Mouse (Mus musculus) ovary, postnatal 36 days (tissue): Measurements from ENCODE around the gene Zfp663.

Experiments used
- DNase-seq: peaks from one replicate; pipeline ENCODE4 v3.0.0; 2022; ENCODE audit warnings: low spot score, mixed read lengths

The Zfp663 gene

GRCm38 (mm10) chr2:165367868-165368439 lies 575 bp downstream of the Zfp663 start:
- DNase-seq: no peak

- DNase-seq: peak; percentile 46
Observed at GRCm38 (mm10) chr2:165367047-165367520, 1.4 kb downstream of the Zfp663 start.

DNA sequence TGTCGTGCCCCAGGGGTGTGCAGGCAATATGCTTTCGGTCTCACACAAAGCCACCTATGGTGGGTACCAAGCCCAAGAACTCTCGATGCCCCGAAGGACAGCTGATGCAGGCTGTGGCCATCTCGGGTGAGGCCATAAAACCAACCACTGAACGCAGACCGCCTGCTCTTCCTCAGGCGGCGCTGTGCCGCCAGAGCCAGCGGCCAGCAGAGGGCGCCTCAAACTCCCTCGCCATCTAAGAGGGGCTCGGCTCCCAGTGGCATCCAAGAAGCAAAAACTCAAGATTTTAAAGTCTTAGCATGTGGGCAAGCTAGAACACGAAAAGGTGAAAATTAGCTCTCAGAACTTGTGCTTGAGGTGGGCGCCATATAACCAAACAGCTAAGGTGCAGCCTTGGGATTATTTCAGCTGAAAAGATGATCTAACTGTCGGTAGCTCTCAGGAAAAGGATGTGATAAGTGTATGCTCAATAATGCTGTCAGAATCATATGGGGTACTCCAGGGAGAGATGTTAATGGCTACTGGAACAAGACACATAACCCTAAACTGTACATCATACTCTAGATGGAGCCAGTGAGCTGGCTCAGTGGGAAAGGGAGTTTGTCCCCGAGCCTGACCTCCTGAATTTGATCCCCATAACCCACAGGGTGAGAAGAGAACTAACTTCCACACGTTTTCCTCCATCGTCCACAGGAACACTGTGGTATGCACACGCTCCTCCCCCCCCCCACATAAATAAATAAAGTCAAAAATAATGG lies 4.0 kb downstream of the Zfp663 start:
- peak; percentile 57 for DNase-seq

DNA sequence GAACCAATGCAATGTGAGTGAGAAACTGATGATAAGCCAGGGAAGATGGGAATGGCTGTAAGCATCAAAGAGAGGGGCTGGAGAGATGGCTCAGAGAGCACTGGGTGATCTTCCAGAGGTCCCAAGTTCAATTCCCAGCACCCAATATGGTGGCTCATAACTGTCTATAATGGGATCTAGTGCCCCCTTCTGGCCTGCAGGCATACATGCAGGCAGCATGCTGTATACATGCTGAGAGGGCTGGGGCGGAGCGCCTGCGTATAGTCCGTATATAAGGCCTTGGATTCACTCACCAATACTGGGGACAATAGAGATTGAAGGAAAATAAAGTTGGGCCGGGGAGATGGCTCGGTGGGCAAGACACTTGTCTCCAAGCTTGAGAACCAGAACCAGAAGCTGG lies 5.2 kb downstream of the Zfp663 start:
- DNase-seq: no peak

DNA sequence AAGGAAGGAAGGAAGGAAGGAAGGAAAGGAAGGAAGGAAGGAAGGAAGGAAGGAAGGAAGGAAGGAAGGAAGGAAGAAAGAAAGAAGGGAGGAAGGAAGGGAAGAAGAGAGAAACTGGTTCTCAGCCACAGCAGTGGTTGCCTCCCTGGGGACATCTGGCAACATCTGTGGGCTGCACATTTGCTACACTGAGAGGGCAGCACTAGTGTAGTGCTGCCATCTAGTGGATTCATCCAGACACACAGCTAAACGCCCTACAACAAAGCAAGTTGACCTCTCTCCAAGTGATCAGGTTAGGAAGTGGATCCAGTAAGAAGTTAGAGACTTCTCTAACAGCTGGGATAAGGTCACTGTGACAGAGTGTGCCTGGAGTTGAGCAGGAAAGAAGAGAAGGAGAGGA lies 7.7 kb downstream of the Zfp663 start:
- DNase-seq: peak; percentile 21

- DNase-seq: no peak
Observed at GRCm38 (mm10) chr2:165351828-165352513, 16.6 kb downstream of the Zfp663 start.

DNA sequence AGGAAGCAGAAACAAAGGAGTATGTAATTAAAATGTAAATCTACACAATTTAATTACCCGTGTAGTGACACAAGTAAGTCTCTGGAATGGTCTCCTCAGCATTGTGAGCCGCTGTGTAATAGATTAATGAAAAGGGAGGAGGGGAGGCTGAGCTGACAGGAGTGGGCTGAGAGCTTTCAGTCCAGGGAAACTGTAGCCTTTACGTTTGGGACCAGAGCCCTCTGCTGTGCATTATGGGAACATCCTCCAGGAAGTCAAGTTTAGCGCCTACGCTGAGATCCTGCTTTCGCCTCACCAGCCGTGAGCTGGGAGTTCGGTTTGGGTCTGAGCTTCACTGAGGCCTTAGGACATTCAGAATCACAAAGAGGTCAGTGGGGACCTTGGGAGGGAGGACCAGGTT lies 19.1 kb downstream of the Zfp663 start:
- DNase-seq: no peak

GRCm38 (mm10) chr2:165346180-165346579 lies 22.3 kb downstream of the Zfp663 start:
- no peak for DNase-seq

DNA sequence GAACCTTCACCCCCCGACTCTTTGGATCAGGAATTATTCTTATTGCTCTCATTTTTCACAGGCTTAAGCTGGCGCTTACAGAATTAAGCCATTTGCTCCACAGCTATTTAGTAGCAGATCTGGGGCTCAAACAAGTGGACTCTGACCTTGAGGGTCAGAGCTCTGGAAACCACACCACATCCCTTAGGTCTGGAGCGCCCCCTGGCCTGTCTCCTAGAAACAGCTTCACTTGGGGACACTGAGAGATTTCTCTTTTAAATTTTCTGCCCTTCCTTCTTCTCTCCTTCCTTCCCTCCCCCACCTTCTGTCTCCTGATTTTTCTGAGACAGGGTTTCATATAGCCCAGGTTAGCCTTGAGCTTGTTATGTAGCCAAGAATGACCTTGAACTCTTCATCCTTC lies 31.3 kb downstream of the Zfp663 start:
- DNase-seq: peak; percentile 62

DNA sequence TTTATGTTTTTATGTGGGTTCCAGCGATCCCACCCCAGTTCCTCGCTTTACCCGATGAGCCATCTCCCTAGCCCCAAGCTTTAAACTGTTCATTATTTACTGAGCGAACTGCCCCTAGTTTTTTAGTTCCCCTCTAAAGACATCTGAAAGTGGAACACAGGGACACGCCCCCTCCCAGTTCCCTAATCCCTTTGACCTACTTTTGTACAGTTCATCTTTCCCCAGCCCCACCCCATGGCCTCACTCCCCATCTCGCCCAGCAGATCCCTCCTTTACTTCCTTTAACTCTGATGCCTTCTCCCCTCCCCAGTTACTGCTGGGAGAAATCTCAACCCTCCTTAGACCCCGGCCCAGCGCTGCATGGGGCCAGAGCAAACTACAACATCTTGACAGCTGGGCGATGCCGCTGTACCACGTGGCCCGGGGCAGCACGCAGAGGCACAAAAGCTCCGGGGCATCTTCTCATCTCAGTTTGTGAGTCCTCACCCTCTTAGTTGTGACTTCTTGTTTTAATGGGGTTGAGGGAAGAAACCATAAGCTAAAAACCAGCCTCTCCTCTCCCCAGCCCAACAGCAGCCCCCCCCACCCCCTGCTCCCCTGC lies 35.8 kb downstream of the Zfp663 start:
- no peak for DNase-seq

GRCm38 (mm10) chr2:165329703-165330102 lies 38.8 kb downstream of the Zfp663 start:
- no peak for DNase-seq

DNA sequence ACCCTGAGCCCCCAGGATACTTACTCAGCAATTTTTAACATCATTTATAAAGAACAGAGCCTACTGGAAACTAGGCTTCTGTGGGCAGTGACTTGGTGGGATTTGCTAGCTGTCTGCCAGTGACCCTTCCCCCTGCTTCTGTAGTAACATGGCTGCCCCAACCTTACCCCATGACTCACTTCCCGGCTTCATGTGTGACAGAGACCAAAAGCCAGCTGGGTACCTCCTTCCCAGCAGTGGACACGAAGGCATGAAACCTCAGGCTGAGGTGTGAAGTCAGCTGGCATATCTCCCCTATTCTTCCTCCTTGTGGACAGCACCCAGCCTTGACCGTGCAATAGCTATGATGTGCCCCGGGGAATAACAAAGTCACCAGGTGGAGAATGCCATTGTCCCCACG lies 39.8 kb downstream of the Zfp663 start:
- no peak for DNase-seq

DNA sequence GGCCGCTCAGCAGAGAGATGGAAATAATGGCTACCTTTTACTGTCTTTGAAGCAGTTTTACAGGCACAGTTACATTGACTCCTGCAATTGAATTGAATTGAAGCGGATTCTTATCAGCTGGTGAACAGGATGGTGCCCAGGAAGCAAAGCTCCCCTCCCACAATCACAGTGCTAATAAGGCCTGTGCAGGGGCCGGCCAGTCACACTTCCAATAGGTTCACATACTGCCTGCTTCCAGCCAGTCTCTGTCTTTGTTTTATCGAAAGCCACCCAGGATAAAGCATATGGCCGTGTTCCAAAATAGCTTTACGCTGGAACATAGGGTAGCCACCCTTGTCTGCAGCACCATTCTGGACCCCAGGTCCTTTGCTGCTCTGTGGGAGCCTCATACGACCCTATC lies 41.1 kb downstream of the Zfp663 start:
- DNase-seq: no peak

- peak; percentile 95 for DNase-seq
Observed at GRCm38 (mm10) chr2:165326304-165327190, 42.0 kb downstream of the Zfp663 start, which contains the start of gene Elmo2. Elmo2 (minus strand) TSS chr2:165326479.

GRCm38 (mm10) chr2:165325521-165326303 lies 42.8 kb downstream of the Zfp663 start:
- DNase-seq: no peak

- DNase-seq: no peak
Observed at GRCm38 (mm10) chr2:165323928-165324327, 44.6 kb downstream of the Zfp663 start.

DNA sequence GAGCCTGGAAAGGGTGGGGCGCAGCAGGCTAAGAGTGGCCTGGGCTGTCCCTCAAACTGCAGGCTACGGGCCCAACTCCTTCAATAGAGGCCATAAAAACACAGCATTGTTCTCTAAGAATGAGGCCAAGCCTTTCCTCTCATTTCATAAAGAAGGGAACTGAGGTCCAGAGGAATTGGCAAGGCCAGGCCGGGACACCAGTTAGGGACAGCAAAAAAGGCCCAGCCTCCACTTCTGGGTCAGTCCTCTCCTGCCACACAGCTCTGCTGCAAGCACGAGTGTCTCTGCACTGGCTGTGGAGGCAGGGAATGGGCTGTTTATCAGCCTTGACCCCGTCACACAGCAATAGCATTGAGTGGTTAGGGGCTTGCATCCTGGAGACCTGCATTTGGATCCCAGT lies 45.0 kb downstream of the Zfp663 start:
- DNase-seq: no peak

GRCm38 (mm10) chr2:165321981-165322735 lies 46.4 kb downstream of the Zfp663 start:
- no peak for DNase-seq

DNA sequence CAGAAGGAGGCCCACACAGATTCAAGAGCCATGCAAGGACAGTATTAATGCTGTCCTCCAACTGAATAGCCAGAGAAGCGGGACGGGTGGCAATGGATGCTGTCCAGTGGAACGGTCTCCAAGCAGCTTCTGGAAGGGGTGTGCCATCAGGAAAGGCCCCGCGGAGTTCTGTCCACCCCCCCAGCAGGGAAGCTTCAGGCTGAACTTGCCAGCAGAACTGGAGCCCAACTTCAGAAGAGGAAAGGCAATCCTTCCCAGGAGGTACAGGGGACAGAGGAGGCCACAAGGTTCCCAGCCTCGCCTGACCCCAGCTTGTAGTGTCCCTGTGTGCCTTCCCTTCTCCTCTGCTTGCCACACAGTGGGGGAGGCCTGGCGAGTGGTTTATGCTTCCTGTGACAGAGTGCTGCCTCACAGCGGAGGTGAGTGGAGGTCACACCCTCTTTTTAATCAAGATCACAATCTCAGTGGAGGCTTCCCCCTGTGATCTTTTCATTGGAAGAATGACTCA lies 47.1 kb downstream of the Zfp663 start:
- no peak for DNase-seq
